1 mouse cellular context compared by ENCODE assay signal in the genomic region with DNA sequence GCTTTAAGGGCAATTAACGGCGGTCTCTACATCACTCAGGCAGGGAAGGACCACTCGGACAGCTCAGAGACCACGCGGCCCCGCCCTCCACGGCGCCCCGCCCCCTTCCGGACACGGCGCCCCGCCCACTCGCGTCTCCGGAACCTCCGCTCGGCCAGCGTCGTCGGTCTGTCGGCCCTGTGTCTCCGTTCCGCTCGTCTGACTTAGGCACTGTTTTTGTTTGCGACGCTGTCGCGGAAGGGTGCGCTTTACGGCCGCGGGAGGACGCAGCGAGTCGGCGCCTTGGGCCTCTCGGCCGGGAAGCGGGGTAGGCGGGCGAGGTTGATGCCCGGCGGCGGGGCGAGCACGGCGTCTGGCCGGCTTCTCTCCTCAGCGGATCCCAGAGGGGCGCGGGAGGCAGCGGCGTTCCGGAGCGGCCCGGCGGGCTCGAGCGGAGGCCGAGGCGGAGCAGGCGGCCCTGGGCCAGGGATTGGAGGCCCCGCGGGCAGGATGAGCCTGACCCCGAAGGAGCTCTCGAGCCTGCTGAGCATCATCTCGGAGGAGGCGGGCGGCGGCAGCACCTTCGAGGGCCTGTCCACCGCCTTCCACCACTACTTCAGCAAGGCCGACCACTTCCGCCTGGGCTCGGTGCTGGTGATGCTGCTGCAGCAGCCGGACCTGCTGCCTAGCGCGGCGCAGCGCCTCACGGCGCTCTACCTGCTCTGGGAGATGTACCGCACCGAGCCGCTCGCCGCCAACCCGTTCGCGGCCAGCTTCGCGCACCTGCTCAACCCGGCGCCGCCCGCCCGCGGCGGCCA.
TF ChIP-seq lines count a peak whose summit lies in the region.

No protein-coding gene starts in this region.

TF ChIP-seq in CH12.LX, 34 proteins besides CTCF, POLR2A, EP300 and RAD21:
- TF ChIP-seq PAX5 (IDR thresholded peaks at IDR 0.05; ENCODE audit: low read length): no peak
- TF ChIP-seq CHD1 (IDR thresholded peaks at IDR 0.05; ENCODE audit: low read depth, low read length): no peak
- no peak for TF ChIP-seq ZC3H11A (IDR thresholded peaks at IDR 0.05; ENCODE audit: low read depth, low read length)
- no peak for TF ChIP-seq MYC (IDR thresholded peaks at IDR 0.05; ENCODE audit: low read depth, low read length)
- TF ChIP-seq SMC3 (IDR thresholded peaks at IDR 0.05; ENCODE audit: low read depth, low read length): no peak
- peak; percentile 60; the same call in 1 of the 2 replicates for TF ChIP-seq POLR2AphosphoS2 (IDR thresholded peaks at IDR 0.05; ENCODE audit: low read depth, low read length)
- TF ChIP-seq BHLHE40 (IDR thresholded peaks at IDR 0.05; ENCODE audit: low read depth, low read length): no peak
- TF ChIP-seq NRF1 (IDR thresholded peaks at IDR 0.05; ENCODE audit: low read depth, low read length): peak; percentile 80
- peak; percentile 95 for TF ChIP-seq ZMIZ1 (IDR thresholded peaks at IDR 0.05; ENCODE audit: low read depth, low read length)
- no peak for TF ChIP-seq ZNF384 (IDR thresholded peaks at IDR 0.05; ENCODE audit: low read depth, low read length)
- TF ChIP-seq KAT2A (IDR thresholded peaks at IDR 0.05; ENCODE audit: insufficient replicate concordance, low read length): peak; percentile 94
- no peak for TF ChIP-seq MAFK (IDR thresholded peaks at IDR 0.05; ENCODE audit: insufficient replicate concordance, low read length)
- TF ChIP-seq USF2 (conservative IDR thresholded peaks at IDR 0.05; ENCODE audit: low read depth, low read length): no peak
- 0 out of 2 replicates have a peak, but pooled peaks have one; percentile 68 for TF ChIP-seq MAZ (IDR thresholded peaks at IDR 0.05; ENCODE audit: low read depth, low read length)
- peak; percentile 75 for TF ChIP-seq IRF4 (IDR thresholded peaks at IDR 0.05; ENCODE audit: low read depth, low read length)
- peak; percentile 44; the same call in 1 of the 2 replicates for TF ChIP-seq MXI1 (IDR thresholded peaks at IDR 0.05; ENCODE audit: low read depth, low read length)
- TF ChIP-seq TBP (conservative IDR thresholded peaks at IDR 0.05; ENCODE audit: low read depth, low read length): no peak
- TF ChIP-seq NELFE (IDR thresholded peaks at IDR 0.05; ENCODE audit: low read depth, low read length): peak; percentile 90
- TF ChIP-seq ETS1 (conservative IDR thresholded peaks at IDR 0.05; ENCODE audit: low read depth, low read length): no peak
- TF ChIP-seq HCFC1 (IDR thresholded peaks at IDR 0.05; ENCODE audit: low read depth, low read length): peak; percentile 91
- TF ChIP-seq GABPA (IDR thresholded peaks at IDR 0.05; ENCODE audit: insufficient replicate concordance, low read depth, low read length): no peak; the same call in 1 of the 2 replicates
- no peak for TF ChIP-seq JUND (conservative IDR thresholded peaks at IDR 0.05; ENCODE audit: low read depth, low read length)
- no peak for TF ChIP-seq RCOR1 (conservative IDR thresholded peaks at IDR 0.05; ENCODE audit: low read depth, low read length)
- TF ChIP-seq JUN (IDR thresholded peaks at IDR 0.05; ENCODE audit: insufficient read depth, low read depth, low read length): no peak
- no peak for TF ChIP-seq E2F4 (IDR thresholded peaks at IDR 0.05; ENCODE audit: insufficient replicate concordance, low read depth, low read length)
- no peak for TF ChIP-seq ZKSCAN1 (IDR thresholded peaks at IDR 0.05; ENCODE audit: borderline replicate concordance, low read depth, low read length)
- peak; percentile 75 for TF ChIP-seq MEF2A (IDR thresholded peaks at IDR 0.05; ENCODE audit: borderline replicate concordance, low read depth, low read length)
- TF ChIP-seq UBTF (IDR thresholded peaks at IDR 0.05; ENCODE audit: low read depth, low read length): peak; percentile 88
- no peak; the same call in 1 of the 2 replicates for TF ChIP-seq MAX (IDR thresholded peaks at IDR 0.05; ENCODE audit: low read length)
- peak; percentile 74; the same call in 1 of the 2 replicates for TF ChIP-seq SIN3A (IDR thresholded peaks at IDR 0.05; ENCODE audit: low read length)
- peak; percentile 86 for TF ChIP-seq ELF1 (IDR thresholded peaks at IDR 0.05; ENCODE audit: low read depth, low read length)
- no peak for TF ChIP-seq CHD2 (IDR thresholded peaks at IDR 0.05; ENCODE audit: low read length)
- TF ChIP-seq USF1 (IDR thresholded peaks at IDR 0.05; ENCODE audit: low read depth, low read length): no peak; the same call in 1 of the 2 replicates
- peak; percentile 90 for TF ChIP-seq TCF12 (IDR thresholded peaks at IDR 0.05; ENCODE audit: low read depth, low read length)
